Mouse (Mus musculus) cerebellum, postnatal 36 days (tissue): ENCODE measurements at regions not wholly inside any gene's neighbourhood (a gene's known extent, or its start where the extent isn't known, plus 50 kb on each side); places are given as distances from the start of the nearest gene placed in this dataset.

Experiments used
- DNase-seq, 2 experiments: peaks; one replicate each; pipeline ENCODE4 v3.0.0; 2021 to 2022; ENCODE audit warnings: mixed read lengths in 2 of 2

- DNase-seq, result peak; percentile 38 to 59
These were observed 188.2 kb upstream of the Rybp start for GRCm38 (mm10) chr6:100475341-100475955.

GRCm38 (mm10) chr6:100474326-100474725, 187.0 kb upstream of the Rybp start:
- DNase-seq, result no peak

GRCm38 (mm10) chr6:100470071-100470470, 182.8 kb upstream of the Rybp start:
- DNase-seq, result no peak

GRCm38 (mm10) chr6:100462757-100463156, 175.5 kb upstream of the Rybp start:
- DNase-seq, result no peak

GRCm38 (mm10) chr6:100453401-100453800, 166.1 kb upstream of the Rybp start:
- DNase-seq, result no peak

GRCm38 (mm10) chr6:100452097-100453002, 165.1 kb upstream of the Rybp start:
- DNase-seq, result no peak

- no peak for DNase-seq
These were observed 162.8 kb upstream of the Rybp start for GRCm38 (mm10) chr6:100450108-100450507.

- DNase-seq, result no peak
These were observed 161.8 kb upstream of the Rybp start for GRCm38 (mm10) chr6:100449087-100449486.

GRCm38 (mm10) chr6:100447211-100447610, 159.9 kb upstream of the Rybp start:
- peak in 1 of 2 experiments; percentile 11 for DNase-seq

- no peak for DNase-seq
These were observed 159.5 kb upstream of the Rybp start for GRCm38 (mm10) chr6:100446804-100447203.

GRCm38 (mm10) chr6:100439071-100439737, 151.9 kb upstream of the Rybp start:
- no peak for DNase-seq

GRCm38 (mm10) chr6:100438511-100438991, 151.3 kb upstream of the Rybp start:
- DNase-seq, result no peak

- no peak for DNase-seq
These were observed 150.7 kb upstream of the Rybp start for GRCm38 (mm10) chr6:100437980-100438379.

GRCm38 (mm10) chr6:100436507-100436906, 149.2 kb upstream of the Rybp start:
- DNase-seq, result no peak

- no peak for DNase-seq
These were observed 147.9 kb upstream of the Rybp start for GRCm38 (mm10) chr6:100435222-100435621.

GRCm38 (mm10) chr6:100433534-100433867, 146.2 kb upstream of the Rybp start:
- no peak for DNase-seq

- DNase-seq, result no peak
These were observed 145.6 kb upstream of the Rybp start for GRCm38 (mm10) chr6:100432688-100433533.

GRCm38 (mm10) chr6:100430286-100430685, 143.0 kb upstream of the Rybp start:
- DNase-seq, result peak in 1 of 2 experiments; percentile 22

GRCm38 (mm10) chr6:100429511-100429910, 142.2 kb upstream of the Rybp start:
- DNase-seq, result peak in 1 of 2 experiments; percentile 9

- no peak for DNase-seq
These were observed 141.5 kb upstream of the Rybp start for GRCm38 (mm10) chr6:100428759-100429158.

- DNase-seq, result no peak
These were observed 138.3 kb upstream of the Rybp start for GRCm38 (mm10) chr6:100425551-100425950.

- no peak for DNase-seq
These were observed 137.6 kb upstream of the Rybp start for GRCm38 (mm10) chr6:100424788-100425403.
